Mouse (Mus musculus) embryonic facial prominence, embryonic 13.5 days (tissue): Measurements from ENCODE around the gene Gm3298. TPM values are rescaled to one million over a fixed set of nuclear protein-coding genes. Genes with fewer than 3 reads are reported as not detected.
"Not testable (repeated sequence)": the region's sequence is repeated elsewhere in the genome, so short reads cannot be mapped to it uniquely, and the experiment has no call there.

Experiments
- ATAC-seq: fragments of 200-750 bp; cut with Nextera tagmentation; 2 replicates; pipeline ENCODE4 v1.8.0; 2017; ENCODE audit warnings: low read depth; ENCODE audit not compliant: insufficient number of reproducible peaks, insufficient read depth, low FRiP score, low TSS enrichment
- H3K27ac ChIP-seq: fragments of 300-500 bp; sonication (generic); 2 replicates; pipeline ENCODE4 v1.5.1; 2015; ENCODE audit warnings: moderate library complexity, mild to moderate bottlenecking, inconsistent platforms
- H3K27me3 ChIP-seq: fragments of 300-500 bp; sonication (generic); 2 replicates; pipeline ENCODE4 v1.6.1; 2015; ENCODE audit warnings: mild to moderate bottlenecking, inconsistent platforms
- H3K36me3 ChIP-seq: fragments of 300-500 bp; sonication (generic); 2 replicates; pipeline ENCODE4 v1.6.1; 2015; ENCODE audit warnings: mild to moderate bottlenecking, inconsistent platforms
- H3K4me1 ChIP-seq: fragments of 300-500 bp; sonication (generic); 2 replicates; pipeline ENCODE4 v1.6.1; 2015; ENCODE audit warnings: inconsistent platforms
- H3K4me2 ChIP-seq: fragments of 300-500 bp; sonication (generic); 2 replicates; pipeline ENCODE4 v1.6.1; 2015; ENCODE audit warnings: moderate library complexity, mild to moderate bottlenecking, inconsistent platforms
- H3K4me3 ChIP-seq: fragments of 300-500 bp; sonication (generic); 2 replicates; pipeline ENCODE4 v1.5.1; 2015; ENCODE audit warnings: mild to moderate bottlenecking, inconsistent platforms
- H3K9ac ChIP-seq: fragments of 300-500 bp; sonication (generic); 2 replicates; pipeline ENCODE4 v1.6.1; 2015; ENCODE audit warnings: mild to moderate bottlenecking, inconsistent platforms
- H3K9me3 ChIP-seq: fragments of 300-500 bp; sonication (generic); 2 replicates; pipeline ENCODE4 v1.6.1; 2016; ENCODE audit warnings: inconsistent platforms
- WGBS: fragments of 180-500 bp; shearing (Covaris S2); methylation state at CpG from one replicate; pipeline ENCODE4 v1.1.7; 2015; ENCODE audit warnings: mixed read lengths; 5-methylcytosine and 5-hydroxymethylcytosine counted together
- polyA plus RNA-seq: library from polyadenylated mRNA; unstranded; fragments of >200 nt; fragmentation: Nextera tagmentation; extraction: Ambion mirVana; gene quantifications from 2 replicates; pipeline ENCODE4 v1.2.1, GENCODE M21; 2015

Gene Gm3298
- 0.52 TPM in 1 of 2 replicates, not detected in the other for polyA plus RNA-seq

DNA sequence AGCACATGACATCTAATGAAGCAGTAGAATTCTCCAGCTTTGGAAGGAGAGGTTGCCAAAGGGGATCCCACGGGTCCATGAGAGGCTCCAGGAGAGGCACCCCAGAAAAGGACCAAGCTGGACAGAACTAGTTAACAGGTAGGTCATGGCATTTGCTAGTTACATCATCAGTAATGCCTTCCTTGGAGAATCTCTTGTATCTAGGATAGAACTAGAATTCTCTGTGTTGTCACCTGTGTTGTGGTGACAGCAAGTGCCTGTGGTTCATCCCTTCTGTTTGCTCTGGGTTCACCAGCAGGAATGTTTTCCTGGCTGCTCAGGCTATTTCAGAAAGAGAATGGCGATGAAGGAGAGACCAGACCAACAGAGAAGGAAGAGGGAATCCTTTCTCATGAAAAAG, at the start of gene Gm3298:
Gm3298 (plus strand) TSS at position 301 of the 400 bp plus-strand sequence.
- not testable (repeated sequence) for H3K27ac ChIP-seq, H3K4me3 ChIP-seq, H3K4me1 ChIP-seq, H3K27me3 ChIP-seq, ATAC-seq, H3K9ac ChIP-seq, H3K4me2 ChIP-seq, H3K9me3 ChIP-seq, H3K36me3 ChIP-seq
- WGBS: 67% methylated on average over 1 of the region's 2 CpGs

DNA sequence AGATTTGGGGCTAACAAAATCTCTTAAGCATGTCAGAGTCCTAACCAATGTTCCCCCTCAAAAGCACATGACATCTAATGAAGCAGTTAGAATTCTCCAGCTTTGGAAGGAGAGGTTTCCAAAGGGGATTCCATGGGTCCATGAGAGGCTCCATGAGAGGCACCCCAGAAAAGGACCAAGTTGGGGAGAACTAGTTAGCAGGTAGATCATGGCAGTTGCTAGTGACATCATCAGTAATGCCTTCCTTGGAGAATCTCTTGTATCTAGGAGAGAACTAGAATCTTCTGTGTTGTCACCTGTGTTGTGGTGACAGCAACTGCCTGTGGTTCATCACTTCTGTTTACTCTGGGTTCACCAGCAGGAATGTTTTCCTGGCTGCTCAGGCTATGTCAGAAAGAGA, 32.1 kb upstream of the Gm3298 start, which contains the start of gene Gm8297:
Gm8297 (plus strand) TSS at position 301 of the 400 bp plus-strand sequence.
- H3K4me3 ChIP-seq, H3K27ac ChIP-seq, H3K9me3 ChIP-seq, H3K4me2 ChIP-seq, H3K9ac ChIP-seq, H3K4me1 ChIP-seq, H3K36me3 ChIP-seq, ATAC-seq, H3K27me3 ChIP-seq: not testable (repeated sequence)

DNA sequence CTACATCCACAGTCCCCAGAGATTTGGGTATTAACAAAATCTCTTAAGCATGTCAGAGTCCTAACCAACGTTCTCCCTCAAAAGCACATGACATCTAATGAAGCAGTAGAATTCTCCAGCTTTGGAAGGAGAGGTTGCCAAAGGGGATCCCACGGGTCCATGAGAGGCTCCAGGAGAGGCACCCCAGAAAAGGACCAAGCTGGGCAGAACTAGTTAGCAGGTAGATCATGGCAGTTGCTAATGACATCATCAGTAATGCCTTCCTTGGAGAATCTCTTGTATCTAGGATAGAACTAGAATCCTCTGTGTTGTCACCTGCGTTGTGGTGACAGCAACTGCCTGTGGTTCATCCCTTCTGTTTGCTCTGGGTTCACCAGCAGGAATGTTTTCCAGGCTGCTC, 34.6 kb downstream of the Gm3298 start, which contains the start of gene 4930555G01Rik:
4930555G01Rik (plus strand) TSS at position 301 of the 400 bp plus-strand sequence.
- H3K27me3 ChIP-seq, H3K9me3 ChIP-seq, ATAC-seq, H3K4me1 ChIP-seq, H3K4me3 ChIP-seq, H3K27ac ChIP-seq, H3K36me3 ChIP-seq, H3K4me2 ChIP-seq, H3K9ac ChIP-seq: not testable (repeated sequence)
- no CpG with 5 or more reads among the region's 3 CpGs for WGBS

Other genes starting within 250 kb of the Gm3298 start
- gene Gm9602, start 239.6 kb upstream of the Gm3298 start, polyA plus RNA-seq: not detected in 2 replicates
- not detected in 2 replicates for gene Gm3269, start 177.8 kb upstream of the Gm3298 start, polyA plus RNA-seq
- gene Gm3264, start 160.3 kb upstream of the Gm3298 start, polyA plus RNA-seq: 0.59 TPM in 2 replicates
- gene Gm3278, start 123.5 kb upstream of the Gm3298 start, polyA plus RNA-seq: not detected in 2 replicates
- gene Gm8297, start 32.0 kb upstream of the Gm3298 start, polyA plus RNA-seq: not detected in 2 replicates
- not detected in 2 replicates for gene 4930555G01Rik, start 34.7 kb downstream of the Gm3298 start, polyA plus RNA-seq
- gene Gm8281, start 55.1 kb downstream of the Gm3298 start, polyA plus RNA-seq: 1.0 and 1.3 TPM in 2 replicates
- gene Gm8279, start 115.6 kb downstream of the Gm3298 start, polyA plus RNA-seq: not detected in 2 replicates
- gene Gm3317, start 148.6 kb downstream of the Gm3298 start, polyA plus RNA-seq: not detected in 2 replicates
- gene Gm8271, start 169.9 kb downstream of the Gm3298 start, polyA plus RNA-seq: not detected in 2 replicates
- not detected in 2 replicates for gene Gm3526, start 244.7 kb downstream of the Gm3298 start, polyA plus RNA-seq